Mouse (Mus musculus) lung, postnatal 0 days (tissue): ENCODE data around the gene Arfgap3.

ENCODE experiments used
- CTCF ChIP-seq: IDR thresholded peaks from 2 replicates; pipeline ENCODE4 v1.5.1; 2016; ENCODE audit warnings: antibody characterized with exemption, mild to moderate bottlenecking
- EP300 ChIP-seq: IDR thresholded peaks from 2 replicates; pipeline ENCODE4 v1.6.1; 2016; ENCODE audit warnings: antibody characterized with exemption, mild to moderate bottlenecking, control low read depth

DNA sequence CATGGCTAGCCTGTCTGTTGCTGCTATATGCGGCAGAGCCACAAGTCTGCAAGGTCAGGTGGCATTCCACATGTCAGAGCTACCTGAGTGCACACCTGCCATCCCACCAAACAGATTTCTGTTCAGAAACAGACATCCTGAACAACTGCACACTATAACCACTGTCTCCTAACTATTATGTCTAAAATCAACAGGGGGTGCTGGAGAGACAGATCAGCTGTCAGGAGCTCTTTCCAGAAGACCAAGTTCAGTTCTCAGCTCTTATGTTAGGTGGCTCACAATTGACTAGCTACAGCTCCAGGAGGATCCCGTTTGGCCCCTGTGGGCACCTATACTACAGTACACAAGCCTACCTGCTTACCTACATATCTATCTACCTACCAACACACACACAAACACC, 42.7 kb upstream of the Arfgap3 start:
- TF ChIP-seq EP300 = no peak
- TF ChIP-seq CTCF = peak; percentile 54
